Mouse (Mus musculus) erythroblast, adult 5-6 weeks (primary cell): ENCODE measurements at regions not wholly inside any gene's neighbourhood (a gene's known extent, or its start where the extent isn't known, plus 50 kb on each side); places are given as distances from the start of the nearest gene placed in this dataset.

Experiments
- ATAC-seq: replicated peaks from 2 replicates; pipeline ENCODE4 v1.8.0; 2016; ENCODE audit warnings: moderate number of reproducible peaks, mild to moderate bottlenecking, moderate TSS enrichment, inconsistent platforms; ENCODE audit not compliant: poor library complexity, low FRiP score, severe bottlenecking

DNA sequence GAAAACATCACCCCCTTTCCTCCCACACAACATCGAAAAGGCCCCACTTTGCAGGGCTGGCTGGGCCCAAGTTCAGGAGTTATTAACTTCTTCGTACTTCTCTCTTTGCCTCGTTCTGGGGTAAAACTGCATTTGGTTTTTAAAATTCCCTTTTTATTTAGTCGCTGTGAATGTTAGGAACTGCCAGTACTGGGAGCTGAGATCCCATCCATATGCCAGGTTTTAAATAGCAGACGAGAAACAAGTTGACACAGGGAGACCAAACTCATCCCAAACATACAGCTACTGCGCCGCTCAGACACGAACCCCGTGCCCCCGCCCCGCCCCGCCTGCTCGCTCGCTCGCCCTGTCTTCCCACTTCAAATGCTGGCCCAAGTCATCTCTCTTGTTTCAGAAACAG, 281.0 kb upstream of the 4930535I16Rik start:
- ATAC-seq, result no peak

GRCm38 (mm10) chr4:124196711-124197110, 278.9 kb upstream of the 4930535I16Rik start:
- ATAC-seq, result no peak

- ATAC-seq, result no peak
These were observed 275.4 kb upstream of the 4930535I16Rik start for GRCm38 (mm10) chr4:124193059-124193721.

GRCm38 (mm10) chr4:124190775-124191174, 273.0 kb upstream of the 4930535I16Rik start:
- ATAC-seq, result no peak

DNA sequence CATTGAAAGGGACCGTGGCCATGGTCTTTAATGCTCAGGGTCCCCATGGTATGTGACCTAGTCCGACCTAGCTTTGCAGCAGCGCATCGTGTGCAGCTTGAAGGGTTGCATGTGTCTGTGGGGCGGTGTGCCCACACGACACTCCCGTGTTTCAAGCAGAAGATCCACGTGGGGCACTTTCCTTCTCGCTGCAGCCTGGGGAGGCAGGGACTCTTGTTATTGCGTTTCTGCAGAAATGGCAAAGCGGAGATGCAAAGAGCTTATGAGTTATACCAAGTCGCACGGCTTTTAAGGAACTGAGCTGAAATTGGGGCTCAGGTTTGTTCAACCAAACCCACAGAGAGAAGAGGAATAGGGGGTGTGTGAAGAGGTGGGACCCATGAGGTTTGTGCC, 272.2 kb upstream of the 4930535I16Rik start:
- ATAC-seq, result no peak

GRCm38 (mm10) chr4:124189352-124189992, 271.6 kb upstream of the 4930535I16Rik start:
- no peak for ATAC-seq

- no peak for ATAC-seq
These were observed 269.3 kb upstream of the 4930535I16Rik start for GRCm38 (mm10) chr4:124187108-124187507.

GRCm38 (mm10) chr4:124181335-124181734, 263.5 kb upstream of the 4930535I16Rik start:
- no peak for ATAC-seq

DNA sequence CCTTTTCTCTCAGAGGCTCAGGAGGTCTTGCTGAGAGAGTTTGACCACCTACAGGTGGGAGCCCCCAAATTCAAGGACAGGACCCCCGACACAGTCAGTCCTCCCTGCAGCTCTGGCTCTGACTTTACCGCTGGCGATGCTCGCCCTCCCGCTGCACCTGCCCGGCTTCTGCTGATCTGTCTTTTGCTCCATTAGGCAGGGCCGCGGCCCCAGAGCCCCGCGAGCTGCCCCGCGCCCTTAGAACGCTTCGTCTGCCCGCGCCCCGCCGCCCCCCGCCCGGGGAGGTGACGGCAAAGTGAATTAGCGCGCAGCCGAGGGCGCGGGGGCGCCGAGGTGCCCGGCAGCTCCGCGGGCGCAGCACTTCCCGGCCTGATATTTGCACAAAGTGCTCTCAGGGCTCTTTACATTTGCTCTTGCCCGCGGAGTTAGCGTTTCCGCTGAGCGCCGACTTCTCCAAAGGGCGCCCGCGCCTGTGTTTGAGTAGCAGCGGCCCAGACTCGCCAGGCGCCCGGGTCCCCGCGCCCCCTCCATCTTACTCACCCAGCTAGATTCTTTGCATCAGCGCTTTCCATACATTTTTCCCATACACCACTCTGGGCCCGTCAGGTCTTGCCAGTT, 260.7 kb upstream of the 4930535I16Rik start:
- ATAC-seq, result no peak

DNA sequence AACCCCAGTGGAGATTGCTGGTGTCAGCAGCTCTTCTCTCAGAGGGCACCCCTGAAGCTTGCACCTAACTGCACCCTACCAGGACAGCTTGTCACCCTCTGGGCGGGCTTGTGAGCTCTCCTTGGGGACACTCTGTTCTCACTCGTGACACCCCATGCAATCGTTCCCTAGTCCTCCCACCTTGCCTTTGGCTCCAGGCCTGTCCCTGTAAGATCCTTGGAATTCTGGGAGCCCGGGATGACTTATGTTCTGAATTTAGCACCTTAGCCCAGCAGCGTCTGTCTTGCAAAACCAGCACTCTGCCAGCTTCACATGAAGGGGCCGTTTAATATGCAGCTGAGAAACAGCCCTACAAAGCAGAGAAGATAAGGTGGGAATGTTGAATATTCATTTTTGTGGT, 257.7 kb upstream of the 4930535I16Rik start:
- no peak for ATAC-seq

DNA sequence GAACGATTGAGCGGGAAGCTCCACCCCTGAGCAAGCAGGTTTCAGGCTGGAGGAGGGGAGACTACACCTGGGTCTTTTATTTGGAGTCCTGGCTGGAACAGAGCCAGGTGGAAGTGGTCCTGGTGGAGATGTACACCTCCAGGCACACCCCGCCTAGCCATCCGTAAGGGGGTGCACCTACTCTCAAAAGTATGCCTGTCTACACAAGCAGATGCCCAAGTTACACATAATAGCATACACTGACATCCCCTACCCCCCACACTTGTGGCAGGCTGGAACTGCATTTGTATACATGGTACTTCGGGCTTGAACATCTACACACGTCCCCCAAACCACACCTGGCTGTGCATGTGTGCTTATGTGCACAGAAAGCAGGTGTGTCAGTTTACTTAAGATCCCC, 236.8 kb upstream of the 4930535I16Rik start:
- peak; percentile 65 for ATAC-seq

- ATAC-seq, result no peak
These were observed 232.1 kb upstream of the 4930535I16Rik start for GRCm38 (mm10) chr4:124149771-124150451.

- no peak for ATAC-seq
These were observed 231.2 kb upstream of the 4930535I16Rik start for GRCm38 (mm10) chr4:124149037-124149436.

DNA sequence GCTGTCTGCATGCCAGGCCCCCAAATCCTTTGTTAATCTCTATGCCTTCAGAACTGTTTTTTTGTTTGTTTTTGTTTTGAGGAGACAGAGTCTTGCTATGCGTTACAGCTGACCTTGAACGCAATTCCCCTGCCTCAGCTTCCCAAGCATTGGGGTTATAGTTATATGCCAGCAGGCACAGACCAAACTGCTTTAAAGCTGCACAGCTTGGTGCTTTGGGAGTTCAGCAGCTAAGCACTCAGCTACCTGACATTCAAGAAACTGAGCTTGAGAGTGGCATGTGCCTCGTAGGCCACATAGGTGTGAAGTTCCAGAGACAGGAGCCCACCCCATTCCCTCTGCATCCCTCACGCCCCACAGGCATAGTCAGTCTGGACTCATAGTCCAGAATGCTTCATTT, 229.5 kb upstream of the 4930535I16Rik start:
- no peak for ATAC-seq

- no peak for ATAC-seq
These were observed 228.3 kb upstream of the 4930535I16Rik start for GRCm38 (mm10) chr4:124146135-124146534.

GRCm38 (mm10) chr4:124143630-124144029, 225.8 kb upstream of the 4930535I16Rik start:
- no peak for ATAC-seq

- no peak for ATAC-seq
These were observed 225.4 kb upstream of the 4930535I16Rik start for GRCm38 (mm10) chr4:124143226-124143625.

GRCm38 (mm10) chr4:124142083-124142482, 224.3 kb upstream of the 4930535I16Rik start:
- ATAC-seq, result no peak; the same call in 1 of the 2 replicates

DNA sequence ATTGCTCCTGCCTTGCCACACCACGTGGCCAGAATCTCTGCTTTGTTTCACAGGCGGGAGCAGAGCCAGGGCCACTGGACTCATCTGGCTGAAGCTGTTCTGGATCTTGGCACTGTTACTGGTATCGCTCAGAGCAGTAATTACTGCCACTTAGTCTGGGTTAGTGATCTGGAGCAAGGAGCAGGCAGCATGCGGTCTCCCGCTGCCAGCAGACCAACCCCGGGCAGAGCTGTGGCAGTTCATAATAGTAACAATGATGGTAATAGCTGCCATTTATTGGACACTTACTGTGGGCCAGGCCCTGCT, 217.3 kb upstream of the 4930535I16Rik start:
- ATAC-seq, result no peak

DNA sequence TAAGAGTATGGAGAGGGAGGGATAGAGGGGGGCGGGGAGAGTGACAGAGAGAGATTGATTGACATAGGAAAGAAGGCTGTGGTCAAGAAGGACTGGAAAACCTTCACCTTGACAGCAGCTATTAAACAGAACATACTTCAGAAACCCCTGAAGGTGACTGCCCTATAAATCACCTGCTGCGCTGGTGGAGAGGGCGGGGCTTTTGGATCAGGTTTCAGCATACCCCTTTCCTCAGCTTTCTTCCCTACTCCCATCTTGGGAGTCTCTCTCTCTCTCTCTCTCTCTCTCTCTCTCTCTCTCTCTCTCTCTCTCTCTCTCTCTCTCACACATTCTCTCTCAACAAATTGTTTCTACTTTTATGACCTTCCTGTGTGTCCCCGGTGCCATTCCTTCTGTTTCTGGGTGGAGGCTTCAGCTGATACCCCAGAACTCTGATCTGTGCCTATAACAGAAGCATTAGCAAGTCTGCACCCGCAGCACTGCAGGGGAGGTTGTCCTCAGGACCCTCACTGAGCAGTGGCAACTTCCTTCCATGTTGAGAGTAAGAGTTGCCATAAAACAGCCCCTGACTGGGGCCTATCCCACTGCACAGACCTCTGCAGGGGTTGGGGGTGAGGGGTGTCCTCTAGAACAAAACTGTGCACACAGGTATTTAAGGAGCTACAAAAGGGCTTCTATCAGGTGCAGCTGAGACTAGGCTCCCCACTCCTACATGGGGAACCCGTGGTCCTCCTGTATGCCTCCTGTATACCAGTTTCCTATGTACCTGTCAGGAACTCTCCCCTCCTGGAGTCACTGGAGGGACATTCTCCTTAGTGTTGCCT, 216.7 kb upstream of the 4930535I16Rik start:
- no peak for ATAC-seq
